12 mouse cellular contexts compared by ENCODE assay signal in genomic region chr3:107546956-107547355, GRCm38 (mm10). TPM values are rescaled to one million over a fixed set of nuclear protein-coding genes. Genes with fewer than 3 reads are reported as not detected.
DNase-seq lines count a peak whose midpoint lies in the region; ATAC-seq and TF ChIP-seq lines count a peak whose summit lies in the region.
"Had no signal": no experiment of that assay in that cellular context is flagged by ENCODE, and none has a peak within 500 bp of the region (broad histone marks: within the 10 kb centered on the region; RNA-seq: fewer than 3 reads in every experiment).

No protein-coding gene starts in this region.

- no peak for ATAC-seq in kidney, embryonic 14.5 days (ENCODE audit: low FRiP score, low TSS enrichment)
- ATAC-seq in midbrain, embryonic 15.5 days (replicated peaks) = peak; percentile 59; the same call in 1 of the 2 replicates

- H3K36me3 ChIP-seq in kidney, adult 2 months (ENCODE audit: control insufficient read depth, insufficient read depth, low read length) = no peaks in the 10 kb centered on the region
- H3K36me3 ChIP-seq in kidney, embryonic 14.5 days (ENCODE audit: control insufficient read depth, insufficient read depth, low read length) = no peaks in the 10 kb centered on the region
- no peaks in the 10 kb centered on the region for H3K36me3 ChIP-seq in midbrain, embryonic 15.5 days (replicated peaks)
- H3K36me3 ChIP-seq: heart, embryonic 13.5 days; limb, embryonic 12.5 days had no signal

- H3K4me2 ChIP-seq in kidney, embryonic 14.5 days (replicated peaks; ENCODE audit: low read depth, low read length) = no peak overlapping the region
- no peak overlapping the region for H3K4me2 ChIP-seq in midbrain, embryonic 15.5 days
- H3K4me2 ChIP-seq: heart, embryonic 13.5 days; limb, embryonic 12.5 days had no signal

- H3K27ac ChIP-seq in kidney, adult 2 months (ENCODE audit: insufficient read depth, low read depth, low read length) = no peak overlapping the region
- H3K27ac ChIP-seq in kidney, embryonic 14.5 days (ENCODE audit: low read depth, low read length) = no peak overlapping the region
- no peak overlapping the region for H3K27ac ChIP-seq in midbrain, embryonic 15.5 days
- H3K27ac ChIP-seq: heart, embryonic 13.5 days; limb, embryonic 12.5 days had no signal

- TF ChIP-seq POLR2A in kidney, adult 2 months (IDR thresholded peaks at IDR 0.05; ENCODE audit: low read depth, low read length) = no peak

- H3K27me3 ChIP-seq in kidney, adult 2 months (replicated peaks; ENCODE audit: control insufficient read depth, insufficient read depth, low read length) = no peaks in the 10 kb centered on the region
- peaks cover 66% of the 10 kb centered on the region for H3K27me3 ChIP-seq in kidney, embryonic 14.5 days (ENCODE audit: control insufficient read depth, insufficient read depth, low read length)
- no peaks in the 10 kb centered on the region for H3K27me3 ChIP-seq in midbrain, embryonic 15.5 days (replicated peaks)

- DNase-seq in kidney, adult 2 months = peak; percentile 87
- peak; percentile 77 for DNase-seq in cerebellum, adult 8-10 months
- DNase-seq in heart, postnatal 14 days = peak; percentile 44 to 63
- DNase-seq in frontal cortex, adult 2 months (ENCODE audit: extremely low spot score in 1 of 2, low spot score in 1 of 2) = no peak
- DNase-seq in B cell, adult 2 months = no peak
- no peak for DNase-seq in thymus, postnatal 36 days
- DNase-seq: thymus, postnatal 25 days had no signal

- H3K4me3 ChIP-seq in kidney, adult 2 months (ENCODE audit: insufficient read depth, low read depth, low read length) = no peak overlapping the region
- H3K4me3 ChIP-seq in kidney, embryonic 14.5 days (ENCODE audit: low read length) = no peak overlapping the region
- H3K4me3 ChIP-seq in midbrain, embryonic 15.5 days = no peak overlapping the region
- H3K4me3 ChIP-seq: heart, embryonic 13.5 days; limb, embryonic 12.5 days had no signal

- no peak for TF ChIP-seq CTCF in kidney, adult 2 months (conservative IDR thresholded peaks at IDR 0.05; ENCODE audit: insufficient read depth, insufficient read length, low read depth, low read length)

- H3K9ac ChIP-seq in kidney, embryonic 14.5 days (ENCODE audit: low read depth, low read length) = no peak overlapping the region
- H3K9ac ChIP-seq in midbrain, embryonic 15.5 days = no peak overlapping the region
- H3K9ac ChIP-seq: heart, embryonic 13.5 days; limb, embryonic 12.5 days had no signal

- no peaks in the 10 kb centered on the region for H3K9me3 ChIP-seq in kidney, embryonic 14.5 days (ENCODE audit: control insufficient read depth, low read length)
- H3K9me3 ChIP-seq in midbrain, embryonic 15.5 days = no peaks in the 10 kb centered on the region
- H3K9me3 ChIP-seq: heart, embryonic 13.5 days; limb, embryonic 12.5 days had no signal

- H3K4me1 ChIP-seq in kidney, adult 2 months (ENCODE audit: control insufficient read depth, insufficient read depth, low read length) = no peaks in the 10 kb centered on the region
- H3K4me1 ChIP-seq in kidney, embryonic 14.5 days (ENCODE audit: control insufficient read depth, insufficient read depth, low read length) = peaks cover 9% of the 10 kb centered on the region; the same call in 1 of the 2 replicates
- no peaks in the 10 kb centered on the region for H3K4me1 ChIP-seq in midbrain, embryonic 15.5 days

- WGBS in kidney, adult 2 months = 28% methylated on average over 2 of the region's 2 CpGs
- 52% methylated on average over 2 of the region's 2 CpGs for WGBS in kidney, embryonic 14.5 days
- WGBS in midbrain, embryonic 15.5 days = 70% methylated on average over 2 of the region's 2 CpGs

- intact Hi-C loops in heart, postnatal 14 days (cut with DNase I) = no loop called here

RNA-seq across cellular contexts. Expression of gene Ubl4b, which starts 7.9 kb away (rescaled TPM):
- polyA plus RNA-seq in kidney, adult 2 months (2012; rRNA removed) = 0.06 TPM in 1 of 2 replicates, not detected in the other
- polyA plus RNA-seq in kidney, embryonic 14.5 days (2014; fragmentation: Nextera tagmentation; extraction: Ambion mirVana) = not detected in 2 replicates
- not detected for total RNA-seq in heart, postnatal 14 days (2021)
- not detected in 2 replicates for polyA plus RNA-seq in midbrain, embryonic 15.5 days (2015; fragmentation: Nextera tagmentation; extraction: Ambion mirVana)
- polyA plus RNA-seq in frontal cortex, adult 2 months (2012; rRNA removed) = 0.13 and 0.26 TPM in 2 replicates
- polyA plus RNA-seq: cortical plate, adult 2 months; heart, embryonic 13.5 days had no signal

RNA-seq across cellular contexts. Expression of gene Slc6a17, which starts 29.1 kb away (rescaled TPM):
- polyA plus RNA-seq in kidney, adult 2 months (2012; rRNA removed) = 16.0 and 19.2 TPM in 2 replicates
- polyA plus RNA-seq in kidney, embryonic 14.5 days (2014; fragmentation: Nextera tagmentation; extraction: Ambion mirVana) = 1.7 and 2.9 TPM in 2 replicates
- total RNA-seq in heart, postnatal 14 days (2021) = 1 to 10 TPM; 1.3 to 1.5 TPM
- polyA plus RNA-seq in midbrain, embryonic 15.5 days (2015; fragmentation: Nextera tagmentation; extraction: Ambion mirVana) = 16.6 and 19.2 TPM in 2 replicates
- polyA plus RNA-seq in frontal cortex, adult 2 months (2012; rRNA removed) = 182 and 214 TPM in 2 replicates

RNA-seq across cellular contexts. Expression of gene Alx3, which starts 47.9 kb away (rescaled TPM):
- not detected in 2 replicates for polyA plus RNA-seq in kidney, adult 2 months (2012; rRNA removed)
- polyA plus RNA-seq in kidney, embryonic 14.5 days (2014; fragmentation: Nextera tagmentation; extraction: Ambion mirVana) = 0.26 TPM in 1 of 2 replicates, not detected in the other
- not detected for total RNA-seq in heart, postnatal 14 days (2021)
- 1.0 and 1.2 TPM in 2 replicates for polyA plus RNA-seq in midbrain, embryonic 15.5 days (2015; fragmentation: Nextera tagmentation; extraction: Ambion mirVana)
- polyA plus RNA-seq in frontal cortex, adult 2 months (2012; rRNA removed) = 8.1 and 8.6 TPM in 2 replicates

Comparison
In these comparisons a context has a peak if more than half of its experiments do, and no peak if none do; other contexts are left out.
1. DNase-seq: peak in kidney, adult 2 months (single experiment), cerebellum, adult 8-10 months (single experiment) and heart, postnatal 14 days (2 of 2); none in frontal cortex, adult 2 months (0 of 2), B cell, adult 2 months (0 of 2) and thymus, postnatal 36 days (0 of 2).